Mouse (Mus musculus): ENCODE results near the gene Gorasp1. TPM values are rescaled to one million over a fixed set of nuclear protein-coding genes. Genes with fewer than 3 reads are reported as not detected.

Gorasp1 gene
- polyA plus RNA-seq, 1 experiment = 8.3 TPM

DNA sequence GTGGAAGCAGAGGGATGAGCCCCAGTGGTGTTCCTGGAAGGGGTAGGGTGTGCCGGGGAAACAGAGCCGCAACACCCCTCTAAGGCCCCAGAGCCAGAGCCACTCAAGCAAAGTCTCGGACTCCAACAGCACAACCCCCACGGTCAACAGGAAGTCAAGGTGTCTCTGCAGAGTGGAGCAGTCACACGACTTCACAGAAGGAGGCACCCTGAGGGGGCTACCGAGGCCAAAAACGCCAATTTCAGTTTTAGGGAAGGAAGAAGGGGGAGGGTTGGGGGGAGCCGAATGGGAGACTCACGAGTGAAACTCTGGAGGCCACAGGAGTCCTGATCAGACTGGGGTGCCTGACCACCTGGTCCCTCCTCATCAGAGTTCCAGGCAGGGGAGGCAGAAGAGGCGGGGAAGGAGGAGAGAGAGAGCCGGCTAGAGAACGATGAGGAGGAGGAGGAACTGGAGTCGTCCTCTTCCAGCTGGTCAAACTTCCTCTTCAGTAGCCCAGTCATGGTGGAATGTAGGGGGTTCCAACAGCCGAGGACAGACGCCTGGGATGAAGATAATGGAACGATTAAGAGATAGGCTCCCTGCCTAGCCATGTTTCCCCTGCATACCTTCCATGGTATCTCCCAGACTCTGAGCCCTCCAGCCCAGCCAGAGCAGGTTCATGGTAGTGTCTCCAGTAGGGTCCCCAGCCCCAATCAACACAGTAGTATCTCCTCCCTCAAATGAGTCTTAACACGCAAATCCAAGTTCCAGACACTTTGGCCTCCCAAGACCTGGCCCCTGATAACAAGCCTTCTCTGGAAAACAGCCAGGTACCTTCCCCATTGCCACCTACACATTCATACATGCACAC lies 39.6 kb upstream of the Gorasp1 start:
- H3K27ac ChIP-seq (replicated peaks; ENCODE audit: low read depth, low read length) = 0 out of 2 replicates have a peak overlapping the region, but pooled peaks have one; percentile 22
- H3K4me3 ChIP-seq (ENCODE audit: insufficient read depth, low read depth, low read length) = no peak overlapping the region
- peaks cover 34% of the 10 kb centered on the region for H3K4me1 ChIP-seq (ENCODE audit: control insufficient read depth, insufficient read depth, insufficient read length, low read length)

DNA sequence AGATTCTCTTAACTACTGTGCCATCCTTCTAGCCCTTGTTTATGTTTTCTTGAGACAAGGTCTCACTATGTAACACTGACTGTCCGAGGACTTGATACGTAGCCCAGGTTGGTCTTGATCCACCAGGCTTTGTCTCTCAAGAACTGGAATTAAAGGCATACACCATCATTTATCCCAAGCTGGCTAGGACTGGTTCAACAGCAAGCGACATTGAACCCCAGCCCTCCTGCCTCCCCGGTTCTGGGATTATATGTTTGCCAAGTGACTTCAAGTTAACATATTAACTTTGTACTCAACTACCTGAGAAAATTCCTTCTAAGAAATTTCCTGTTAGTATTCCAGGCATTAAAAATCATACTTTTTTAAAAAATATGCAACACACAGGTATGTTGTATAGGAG lies 37.9 kb upstream of the Gorasp1 start:
- no peak overlapping the region for H3K27ac ChIP-seq (replicated peaks; ENCODE audit: low read depth, low read length)
- H3K4me1 ChIP-seq (ENCODE audit: control insufficient read depth, insufficient read depth, insufficient read length, low read length) = peaks cover 32% of the 10 kb centered on the region
- no peak overlapping the region for H3K4me3 ChIP-seq (ENCODE audit: insufficient read depth, low read depth, low read length)

DNA sequence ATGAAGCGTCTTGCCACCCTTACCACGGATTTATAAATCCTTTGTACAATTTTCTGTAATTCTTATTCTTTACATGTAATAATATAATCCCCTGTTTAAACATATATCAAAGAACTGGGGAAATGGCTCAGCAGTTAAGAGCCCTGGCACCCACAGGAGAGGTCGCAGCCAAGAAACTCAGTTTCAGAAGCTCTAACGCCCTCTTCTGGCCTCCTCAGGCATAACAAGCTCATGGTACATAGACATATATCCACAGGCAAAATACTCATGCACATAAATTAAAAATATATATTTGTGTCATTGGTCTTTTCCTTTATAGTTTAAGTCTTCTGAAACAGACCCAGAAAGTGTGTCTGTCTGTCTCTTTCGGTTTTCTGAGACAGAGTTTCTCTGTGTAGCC lies 37.2 kb upstream of the Gorasp1 start:
- Histone ChIP-seq H3K4me3 (ENCODE audit: insufficient read depth, low read depth, low read length) (no peak overlapping the region), H3K4me1 (ENCODE audit: control insufficient read depth, insufficient read depth, insufficient read length, low read length) (peaks cover 29% of the 10 kb centered on the region), H3K27ac (replicated peaks; ENCODE audit: low read depth, low read length) (no peak overlapping the region)

GRCm38 (mm10) chr9:119973869-119974520 lies 36.6 kb upstream of the Gorasp1 start:
- H3K4me3 ChIP-seq (ENCODE audit: insufficient read depth, low read depth, low read length) = no peak overlapping the region
- H3K27ac ChIP-seq (replicated peaks; ENCODE audit: low read depth, low read length) = no peak overlapping the region
- peaks cover 27% of the 10 kb centered on the region for H3K4me1 ChIP-seq (ENCODE audit: control insufficient read depth, insufficient read depth, insufficient read length, low read length)

DNA sequence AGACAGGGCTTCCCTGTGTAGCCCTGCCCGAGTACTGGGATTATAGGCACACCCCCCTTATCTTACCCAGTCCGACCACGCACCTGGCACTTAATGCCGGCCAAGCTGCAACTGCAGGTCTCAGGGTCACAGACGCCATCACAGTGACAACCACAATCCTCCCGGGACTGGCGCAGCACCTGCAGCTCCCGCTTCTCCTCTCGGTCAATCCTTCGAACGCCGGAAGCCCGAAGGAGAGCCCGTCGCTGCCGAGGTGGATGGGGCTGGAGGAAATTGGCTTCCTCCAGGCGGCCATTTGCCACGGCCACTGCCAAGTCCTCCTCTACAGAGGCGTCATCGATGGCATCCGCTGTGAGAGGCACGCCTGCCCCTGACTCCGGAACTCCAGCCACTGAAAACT lies 35.9 kb upstream of the Gorasp1 start:
- H3K4me3 ChIP-seq (ENCODE audit: insufficient read depth, low read depth, low read length) = no peak overlapping the region
- H3K27ac ChIP-seq (replicated peaks; ENCODE audit: low read depth, low read length) = no peak overlapping the region
- H3K4me1 ChIP-seq (ENCODE audit: control insufficient read depth, insufficient read depth, insufficient read length, low read length) = peaks cover 22% of the 10 kb centered on the region

GRCm38 (mm10) chr9:119972582-119972981 lies 35.2 kb upstream of the Gorasp1 start:
- Histone ChIP-seq H3K27ac (replicated peaks; ENCODE audit: low read depth, low read length) (no peak overlapping the region), H3K4me1 (ENCODE audit: control insufficient read depth, insufficient read depth, insufficient read length, low read length) (peaks cover 17% of the 10 kb centered on the region), H3K4me3 (ENCODE audit: insufficient read depth, low read depth, low read length) (no peak overlapping the region)

GRCm38 (mm10) chr9:119972166-119972565 lies 34.8 kb upstream of the Gorasp1 start:
- Histone ChIP-seq H3K4me1 (ENCODE audit: control insufficient read depth, insufficient read depth, insufficient read length, low read length) (peaks cover 13% of the 10 kb centered on the region), H3K4me3 (ENCODE audit: insufficient read depth, low read depth, low read length) (no peak overlapping the region), H3K27ac (replicated peaks; ENCODE audit: low read depth, low read length) (no peak overlapping the region)

DNA sequence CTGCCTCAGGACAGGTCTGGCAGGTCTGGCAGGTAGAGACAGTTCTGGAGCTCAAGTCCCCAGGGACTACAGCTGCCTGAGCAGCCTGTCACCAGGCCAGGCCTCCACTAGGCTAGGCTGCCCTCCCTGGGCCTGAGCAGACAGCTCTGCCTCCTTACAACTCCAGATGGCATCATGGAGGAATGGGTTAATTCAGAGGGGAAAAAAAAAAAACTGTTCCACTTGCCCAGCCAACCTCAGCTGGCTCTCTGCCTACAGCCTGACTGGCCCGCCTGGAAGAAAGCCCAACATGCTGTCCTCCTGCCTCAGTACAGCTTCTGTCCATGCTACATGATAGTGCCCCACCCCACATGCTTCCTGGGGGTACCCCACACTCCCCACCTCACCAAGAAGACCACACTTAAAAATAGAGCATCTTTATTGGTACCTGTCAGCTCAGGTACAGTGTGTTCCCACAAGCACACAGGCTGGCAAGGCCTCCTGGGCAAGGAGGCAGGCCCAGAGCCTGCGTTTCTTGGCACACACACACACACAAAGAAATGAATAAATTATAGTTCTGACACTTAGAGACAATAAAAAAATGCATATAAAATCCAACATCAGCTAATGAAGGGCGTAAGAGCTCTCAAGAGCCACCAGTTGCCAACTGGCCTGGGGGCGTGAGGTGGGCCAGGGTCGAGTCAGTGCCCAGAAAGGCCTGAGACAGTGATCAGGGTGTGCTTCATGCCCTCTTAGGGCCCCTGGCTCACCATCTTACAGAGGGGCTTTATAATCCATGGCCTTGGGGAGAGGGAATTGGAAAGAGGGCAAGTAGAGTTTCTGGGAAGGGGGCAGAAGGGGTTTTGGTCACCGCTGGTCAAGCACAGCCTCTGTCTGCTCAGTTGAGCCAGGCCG lies 33.6 kb upstream of the Gorasp1 start:
- H3K27ac ChIP-seq (replicated peaks; ENCODE audit: low read depth, low read length) = no peak overlapping the region
- peaks cover 8% of the 10 kb centered on the region for H3K4me1 ChIP-seq (ENCODE audit: control insufficient read depth, insufficient read depth, insufficient read length, low read length)
- no peak overlapping the region for H3K4me3 ChIP-seq (ENCODE audit: insufficient read depth, low read depth, low read length)

GRCm38 (mm10) chr9:119970221-119970620 lies 32.9 kb upstream of the Gorasp1 start:
- Histone ChIP-seq H3K4me1 (ENCODE audit: control insufficient read depth, insufficient read depth, insufficient read length, low read length) (peaks cover 8% of the 10 kb centered on the region), H3K27ac (replicated peaks; ENCODE audit: low read depth, low read length) (no peak overlapping the region), H3K4me3 (ENCODE audit: insufficient read depth, low read depth, low read length) (no peak overlapping the region)

DNA sequence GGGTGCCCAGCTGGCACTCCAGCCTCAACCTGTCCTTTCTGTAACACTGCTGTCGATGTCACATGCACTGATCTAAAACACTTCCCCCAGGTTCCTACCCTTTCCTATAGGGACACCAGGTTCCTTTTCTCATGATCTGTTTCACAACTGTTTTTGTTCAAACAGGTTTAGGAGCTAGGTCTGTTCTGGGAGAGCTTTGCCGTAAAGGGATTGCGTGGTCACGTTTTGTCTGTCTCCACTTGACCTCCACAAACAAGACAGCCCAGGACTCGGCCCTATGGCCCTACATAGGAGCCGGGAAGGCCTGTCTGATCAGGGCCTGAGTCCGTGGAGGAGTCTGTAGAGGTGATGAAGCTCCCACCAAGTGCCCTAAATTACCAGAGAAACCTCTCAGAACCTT lies 32.4 kb upstream of the Gorasp1 start:
- Histone ChIP-seq H3K4me1 (ENCODE audit: control insufficient read depth, insufficient read depth, insufficient read length, low read length) (peaks cover 8% of the 10 kb centered on the region), H3K4me3 (ENCODE audit: insufficient read depth, low read depth, low read length) (no peak overlapping the region), H3K27ac (replicated peaks; ENCODE audit: low read depth, low read length) (no peak overlapping the region)

DNA sequence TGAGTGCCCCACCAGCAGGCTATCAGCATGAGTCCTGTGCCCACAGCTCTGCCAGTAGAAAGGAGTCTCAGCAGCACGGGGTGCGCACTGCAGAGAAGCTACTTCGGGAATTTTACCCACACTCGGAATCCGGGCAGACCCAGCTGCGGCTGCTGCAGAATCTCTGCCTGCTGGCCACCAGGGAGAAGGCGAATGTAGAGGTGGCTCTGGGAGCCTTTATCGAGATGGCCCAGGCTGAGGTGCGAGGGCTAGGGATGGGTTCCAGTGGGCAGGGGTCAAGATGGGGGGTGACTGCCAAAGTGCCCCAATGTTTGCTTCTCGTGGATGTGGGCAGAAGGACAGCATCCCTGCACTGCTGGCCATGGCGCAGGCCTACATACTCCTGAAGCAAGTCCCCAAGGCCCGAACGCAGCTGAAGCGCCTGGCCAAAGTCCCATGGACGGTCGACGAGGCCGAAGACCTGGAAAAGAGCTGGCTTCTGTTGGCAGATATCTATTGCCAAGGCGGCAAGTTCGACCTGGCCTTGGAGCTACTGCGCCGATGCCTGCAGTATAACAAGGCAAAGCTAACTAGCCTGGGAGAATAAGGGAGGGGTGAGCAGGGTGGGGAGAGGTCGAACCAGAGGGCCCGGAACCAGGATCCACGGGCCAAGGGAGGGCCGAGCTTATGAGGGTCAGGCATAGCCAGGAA lies 29.0 kb upstream of the Gorasp1 start:
- no peak overlapping the region for H3K27ac ChIP-seq (replicated peaks; ENCODE audit: low read depth, low read length)
- no peak overlapping the region for H3K4me3 ChIP-seq (ENCODE audit: insufficient read depth, low read depth, low read length)

GRCm38 (mm10) chr9:119965186-119965585 lies 27.8 kb upstream of the Gorasp1 start:
- H3K27ac ChIP-seq (replicated peaks; ENCODE audit: low read depth, low read length) = no peak overlapping the region
- peaks cover 4% of the 10 kb centered on the region; the same call in 1 of the 2 replicates for H3K4me1 ChIP-seq (ENCODE audit: control insufficient read depth, insufficient read depth, insufficient read length, low read length)
- no peak overlapping the region for H3K4me3 ChIP-seq (ENCODE audit: insufficient read depth, low read depth, low read length)

More for the DNA sequence above, 29.0 kb upstream of the Gorasp1 start:
- peaks cover 12% of the 10 kb centered on the region for H3K4me1 ChIP-seq (ENCODE audit: control insufficient read depth, insufficient read depth, insufficient read length, low read length)

DNA sequence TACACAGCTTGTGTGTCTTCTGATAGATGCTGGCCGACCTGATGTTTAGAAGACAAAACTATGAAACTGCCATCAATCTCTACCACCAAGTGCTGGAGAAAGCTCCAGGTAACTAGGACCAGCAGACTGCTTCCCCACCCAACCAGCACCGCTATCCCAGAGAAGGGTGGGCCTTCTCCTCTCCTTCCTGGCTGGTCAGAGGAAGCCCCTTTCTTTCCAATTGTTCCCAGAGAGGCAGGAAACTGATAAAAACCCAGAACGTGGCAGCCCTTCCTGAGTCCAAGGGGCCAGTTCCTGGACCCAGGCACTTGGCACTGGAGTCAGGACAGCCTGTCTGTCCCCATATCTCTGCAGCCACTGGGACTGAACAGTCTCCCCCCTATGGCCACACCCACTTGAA lies 26.8 kb upstream of the Gorasp1 start:
- Histone ChIP-seq H3K4me1 (ENCODE audit: control insufficient read depth, insufficient read depth, insufficient read length, low read length) (peaks cover 4% of the 10 kb centered on the region; the same call in 1 of the 2 replicates), H3K27ac (replicated peaks; ENCODE audit: low read depth, low read length) (peak overlapping the region; percentile 62), H3K4me3 (ENCODE audit: insufficient read depth, low read depth, low read length) (no peak overlapping the region)

GRCm38 (mm10) chr9:119962987-119963667 lies 25.8 kb upstream of the Gorasp1 start:
- Histone ChIP-seq H3K27ac (replicated peaks; ENCODE audit: low read depth, low read length) (peak overlapping the region; percentile 48), H3K4me1 (ENCODE audit: control insufficient read depth, insufficient read depth, insufficient read length, low read length) (peaks cover 4% of the 10 kb centered on the region; the same call in 1 of the 2 replicates), H3K4me3 (ENCODE audit: insufficient read depth, low read depth, low read length) (no peak overlapping the region)
